Comparison of ENCODE assay signal across 10 mouse cellular contexts in genomic region chr2:61455902-61456301, GRCm38 (mm10).
DNase-seq lines count a peak whose midpoint lies in the region; ATAC-seq lines count a peak whose summit lies in the region.
"Had no signal": no experiment of that assay in that cellular context is flagged by ENCODE, and none has a peak within 500 bp of the region (broad histone marks: within the 10 kb centered on the region; RNA-seq: fewer than 3 reads in every experiment).

No protein-coding gene starts in this region.

- intact Hi-C loops in gastrocnemius, postnatal 14 days (cut with DNase I; ENCODE audit: low total_unique reads): no loop called here
- intact Hi-C loops in left cerebral cortex, postnatal 14 days (cut with DNase I): no loop called here

- H3K4me3 ChIP-seq in liver, embryonic 12.5 days: no peak overlapping the region
- H3K4me3 ChIP-seq: heart, embryonic 13.5 days; neural tube, embryonic 12.5 days had no signal

- 16% methylated on average over 5 of the region's 5 CpGs for WGBS in liver, embryonic 12.5 days (ENCODE audit: insufficient replicate concordance)

- H3K4me1 ChIP-seq in liver, embryonic 12.5 days: no peaks in the 10 kb centered on the region

- no peak overlapping the region for H3K9ac ChIP-seq in liver, embryonic 12.5 days
- H3K9ac ChIP-seq: heart, embryonic 13.5 days; neural tube, embryonic 12.5 days had no signal

- H3K4me2 ChIP-seq in liver, embryonic 12.5 days: no peak overlapping the region
- H3K4me2 ChIP-seq: heart, embryonic 13.5 days; neural tube, embryonic 12.5 days had no signal

- H3K27me3 ChIP-seq in liver, embryonic 12.5 days (replicated peaks): 0 out of 2 replicates have a peak, but pooled peaks cover 3% of the 10 kb centered on the region
- H3K27me3 ChIP-seq: heart, embryonic 13.5 days; neural tube, embryonic 12.5 days had no signal

- ATAC-seq in liver, embryonic 12.5 days: no peak

- no peak overlapping the region for H3K27ac ChIP-seq in liver, embryonic 12.5 days
- H3K27ac ChIP-seq: heart, embryonic 13.5 days; neural tube, embryonic 12.5 days had no signal

- H3K36me3 ChIP-seq in liver, embryonic 12.5 days: no peaks in the 10 kb centered on the region
- H3K36me3 ChIP-seq: heart, embryonic 13.5 days; neural tube, embryonic 12.5 days had no signal

- DNase-seq in liver: peak; percentile 70
- DNase-seq in NIH3T3 (ENCODE audit: low read depth): peak; percentile 56
- DNase-seq in cerebellum, adult 8-10 months: peak; percentile 18
- DNase-seq in gastrocnemius, postnatal 14 days: peak; percentile 56
- peak; percentile 59 to 66 for DNase-seq in left cerebral cortex, postnatal 14 days (ENCODE audit: low spot score in 2 of 2)
- DNase-seq in ovary, postnatal 14 days (ENCODE audit: low spot score): peak; percentile 27
- DNase-seq in urinary bladder, postnatal 25 days (ENCODE audit: low spot score): peak; percentile 47

- H3K9me3 ChIP-seq in liver, embryonic 12.5 days (replicated peaks): no peaks in the 10 kb centered on the region
- H3K9me3 ChIP-seq: heart, embryonic 13.5 days; neural tube, embryonic 12.5 days had no signal

Comparison
In these comparisons a context has a peak if more than half of its experiments do, and no peak if none do; other contexts are left out.
1. DNase-seq: peak in every context shown above with its lines; median percentile 70 in liver; 62 in left cerebral cortex, postnatal 14 days; 56 in NIH3T3; 56 in gastrocnemius, postnatal 14 days; 47 in urinary bladder, postnatal 25 days; 27 in ovary, postnatal 14 days; 18 in cerebellum, adult 8-10 months.